Mouse (Mus musculus) forebrain, embryonic 11.5 days (tissue): ENCODE measurements around the gene Ltb. TPM values are rescaled to one million over a fixed set of nuclear protein-coding genes. Genes with fewer than 3 reads are reported as not detected.

Experiments used
- ATAC-seq: fragments of 200-750 bp; cut with Nextera tagmentation; replicated peaks from 2 replicates; pipeline ENCODE4 v1.8.0; 2017; ENCODE audit warnings: moderate TSS enrichment; ENCODE audit not compliant: low FRiP score
- DNase-seq: peaks from one replicate; pipeline ENCODE4 v3.0.0-alpha.2; 2017; ENCODE audit warnings: low spot score
- H3K27ac ChIP-seq: fragments of 300-500 bp; sonication (generic); 2 replicates; pipeline ENCODE4 v1.5.1; 2014; ENCODE audit warnings: low read depth, low read length
- H3K27me3 ChIP-seq: fragments of 300-500 bp; sonication (generic); 2 replicates; pipeline ENCODE4 v1.6.1; 2014; ENCODE audit warnings: mild to moderate bottlenecking, low read length, mixed read lengths; ENCODE audit not compliant: control insufficient read depth, insufficient read depth
- H3K36me3 ChIP-seq: fragments of 300-500 bp; sonication (generic); 2 replicates; pipeline ENCODE4 v1.6.1; 2014; ENCODE audit warnings: mild to moderate bottlenecking, low read length, moderate library complexity, mixed read lengths; ENCODE audit not compliant: control insufficient read depth, insufficient read depth
- H3K4me1 ChIP-seq: fragments of 300-500 bp; sonication (generic); replicated peaks from 2 replicates; pipeline ENCODE4 v1.6.1; 2014; ENCODE audit warnings: low read length, mixed read lengths; ENCODE audit not compliant: control insufficient read depth, insufficient read depth
- H3K4me2 ChIP-seq: fragments of 300-500 bp; sonication (generic); 2 replicates; pipeline ENCODE4 v1.6.1; 2014; ENCODE audit warnings: low read depth, mild to moderate bottlenecking, low read length, moderate library complexity, mixed read lengths; ENCODE audit not compliant: severe bottlenecking
- H3K4me3 ChIP-seq: fragments of 300-500 bp; sonication (generic); 2 replicates; pipeline ENCODE4 v1.5.1; 2014; ENCODE audit warnings: low read depth, low read length
- H3K9ac ChIP-seq: fragments of 300-500 bp; sonication (generic); 2 replicates; pipeline ENCODE4 v1.6.1; 2014; ENCODE audit warnings: low read length
- H3K9me3 ChIP-seq: fragments of 300-500 bp; sonication (generic); 2 replicates; pipeline ENCODE4 v1.6.1; 2016; ENCODE audit warnings: low read length, mixed read lengths; ENCODE audit not compliant: control insufficient read depth
- WGBS: fragments of 180-500 bp; shearing (Covaris S2); extraction: QIAGEN DNeasy Blood & Tissue Kit; methylation state at CpG from one replicate; pipeline ENCODE4 v1.1.7; 2014; 5-methylcytosine and 5-hydroxymethylcytosine counted together
- polyA plus RNA-seq: library from polyadenylated mRNA; unstranded; fragments of >200 nt; fragmentation: Nextera tagmentation; extraction: Ambion mirVana; gene quantifications from 2 replicates; pipeline ENCODE4 v1.2.1, GENCODE M21; 2014

The Ltb gene
- polyA plus RNA-seq, result 0.17 and 0.41 TPM in 2 replicates

DNA sequence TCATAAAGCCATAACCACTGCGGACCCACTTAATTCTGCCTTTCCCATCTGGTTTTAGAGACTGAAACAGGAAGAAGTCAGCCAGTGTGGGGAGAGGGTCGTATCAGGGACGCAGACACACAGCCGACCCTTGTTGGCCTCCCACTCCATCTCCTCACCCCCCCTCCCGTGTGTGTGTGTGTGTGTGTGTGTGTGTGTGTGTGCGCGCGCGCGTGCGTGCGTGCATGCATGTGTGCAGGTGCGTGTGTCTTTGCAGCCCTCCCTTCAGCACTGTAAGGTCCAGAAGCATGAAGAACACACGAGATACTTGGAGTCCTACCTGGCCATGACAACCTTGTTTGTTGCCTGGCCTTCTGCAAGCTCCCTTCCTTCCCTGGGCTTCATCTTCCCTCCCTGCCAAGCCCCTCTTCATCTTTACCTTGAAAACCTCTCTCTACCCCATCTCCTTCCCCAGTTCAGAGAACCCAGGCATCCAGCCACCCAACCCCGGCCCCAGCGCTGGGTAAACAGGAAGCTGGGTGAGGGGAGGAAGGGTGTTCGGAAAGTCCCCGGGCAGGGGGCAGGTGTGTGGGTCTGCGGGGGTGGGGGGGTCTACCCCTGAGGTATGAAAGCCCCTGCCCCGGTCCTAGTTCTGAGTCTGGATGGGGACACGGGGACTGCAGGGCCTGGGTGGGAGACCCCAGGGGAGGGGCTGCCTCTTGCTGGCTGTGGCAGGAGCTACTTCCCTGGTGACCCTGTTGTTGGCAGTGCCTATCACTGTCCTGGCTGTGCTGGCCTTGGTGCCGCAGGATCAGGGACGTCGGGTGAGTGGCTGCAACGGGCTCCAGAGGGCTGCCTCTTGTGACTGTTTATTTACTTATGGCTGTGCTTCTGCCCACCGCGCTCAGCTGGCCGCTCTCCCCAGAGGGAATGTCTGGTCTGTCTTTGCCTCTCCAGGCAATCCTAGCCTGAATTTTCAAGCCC, at the start of gene Ltb:
TSS of gene Ltb (plus strand) at position 559 of the 963 bp plus-strand sequence.
- DNase-seq (no peak), ATAC-seq (no peak)
- WGBS, result 80% methylated on average over 28 of the region's 28 CpGs
- peak within 1 kb of the TSS; percentile 59; the same call in 1 of the 2 replicates for H3K4me2 ChIP-seq
- no peak within 1 kb of the TSS for H3K4me3 ChIP-seq
- peaks cover 18% of the 10 kb centered on the region for H3K27me3 ChIP-seq
- no peaks in the 10 kb centered on the region for H3K9me3 ChIP-seq
- no peak within 1 kb of the TSS; the same call in 1 of the 2 replicates for H3K9ac ChIP-seq
- no peak within 1 kb of the TSS for H3K27ac ChIP-seq
- H3K36me3 ChIP-seq, result no peaks in the 10 kb centered on the region
- peaks cover 3% of the 10 kb centered on the region; the same call in 1 of the 2 replicates for H3K4me1 ChIP-seq

DNA sequence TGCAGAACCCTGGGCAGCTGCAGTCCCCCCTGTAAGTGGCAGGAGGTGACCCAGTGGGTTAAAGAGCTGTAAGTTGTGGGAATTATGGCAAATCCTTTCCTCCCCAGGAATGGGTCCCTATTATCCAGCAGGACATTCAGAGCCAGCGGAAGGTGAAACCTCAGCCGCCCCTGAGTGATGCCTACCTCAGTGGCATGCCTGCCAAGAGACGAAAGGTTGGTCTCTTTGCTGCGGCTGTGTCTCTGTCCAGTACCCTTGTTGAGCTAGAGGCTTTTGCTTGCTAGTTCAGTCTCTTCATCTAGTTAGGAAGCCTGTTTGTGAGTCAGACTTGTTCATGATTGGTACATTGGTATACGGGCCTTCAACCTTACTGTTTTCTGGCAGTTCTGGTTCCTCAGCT, 48.1 kb upstream of the Ltb start:
- Histone ChIP-seq H3K4me2 (no peak overlapping the region), H3K27ac (no peak overlapping the region), H3K4me3 (no peak overlapping the region), H3K27me3 (no peaks in the 10 kb centered on the region), H3K9ac (no peak overlapping the region), H3K36me3 (peaks cover 59% of the 10 kb centered on the region), H3K4me1 (no peaks in the 10 kb centered on the region), H3K9me3 (no peaks in the 10 kb centered on the region)
- DNase-seq (no peak), ATAC-seq (no peak)
- 89% methylated on average over 5 of the region's 5 CpGs for WGBS

DNA sequence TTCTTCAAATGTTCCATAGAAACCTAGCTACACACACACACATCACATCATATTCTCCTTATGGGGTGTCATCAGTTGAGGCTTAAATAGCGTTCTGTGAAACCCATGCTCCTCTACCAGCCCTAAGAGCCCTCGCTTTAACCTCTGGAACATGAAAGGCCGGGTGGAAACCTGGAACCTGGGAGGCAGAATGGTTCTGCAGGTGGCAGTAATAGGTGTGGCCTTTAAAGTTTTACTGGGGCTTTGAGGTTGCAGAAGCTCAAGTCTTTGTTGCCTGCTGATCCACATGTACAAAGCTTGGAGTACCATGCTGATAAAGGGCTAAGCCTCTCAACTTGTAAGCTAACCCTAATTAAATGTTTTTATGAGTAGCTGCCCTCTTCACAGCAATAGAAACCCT, 46.9 kb upstream of the Ltb start:
- H3K9me3 ChIP-seq, result no peaks in the 10 kb centered on the region
- H3K36me3 ChIP-seq, result peaks cover 58% of the 10 kb centered on the region
- H3K4me1 ChIP-seq, result no peaks in the 10 kb centered on the region
- no peaks in the 10 kb centered on the region for H3K27me3 ChIP-seq
- H3K27ac ChIP-seq, result no peak overlapping the region
- DNase-seq, result no peak
- no peak overlapping the region for H3K9ac ChIP-seq
- no peak overlapping the region for H3K4me3 ChIP-seq
- ATAC-seq, result no peak
- 65% methylated on average over 3 of the region's 3 CpGs for WGBS
- no peak overlapping the region for H3K4me2 ChIP-seq

- Histone ChIP-seq H3K4me2 (no peak overlapping the region), H3K27me3 (no peaks in the 10 kb centered on the region), H3K27ac (0 out of 2 replicates have a peak overlapping the region, but pooled peaks have one; percentile 6), H3K36me3 (peaks cover 58% of the 10 kb centered on the region), H3K4me1 (no peaks in the 10 kb centered on the region), H3K9me3 (no peaks in the 10 kb centered on the region), H3K4me3 (no peak overlapping the region), H3K9ac (no peak overlapping the region)
- DNase-seq, result no peak
- WGBS, result 70% methylated on average over 5 of the region's 5 CpGs
- ATAC-seq, result no peak
Measured at GRCm38 (mm10) chr17:35147922-35148639, 46.2 kb upstream of the Ltb start.

- H3K4me1 ChIP-seq, result no peaks in the 10 kb centered on the region
- H3K4me2 ChIP-seq, result no peak overlapping the region
- H3K36me3 ChIP-seq, result peaks cover 65% of the 10 kb centered on the region
- H3K9me3 ChIP-seq, result no peaks in the 10 kb centered on the region
- 97% methylated on average over 4 of the region's 4 CpGs for WGBS
- no peak for DNase-seq
- H3K27ac ChIP-seq, result no peak overlapping the region
- no peak overlapping the region for H3K4me3 ChIP-seq
- no peak for ATAC-seq
- no peak overlapping the region for H3K9ac ChIP-seq
- no peaks in the 10 kb centered on the region for H3K27me3 ChIP-seq
Measured at GRCm38 (mm10) chr17:35152121-35152520, 42.1 kb upstream of the Ltb start.

- no peak overlapping the region for H3K27ac ChIP-seq
- WGBS, result 93% methylated on average over 9 of the region's 9 CpGs
Measured at GRCm38 (mm10) chr17:35153077-35153476, 41.2 kb upstream of the Ltb start.

GRCm38 (mm10) chr17:35153931-35154330, 40.3 kb upstream of the Ltb start:
- no peaks in the 10 kb centered on the region for H3K27me3 ChIP-seq
- H3K9ac ChIP-seq, result no peak overlapping the region
- H3K4me3 ChIP-seq, result no peak overlapping the region
- H3K27ac ChIP-seq, result no peak overlapping the region
- no peaks in the 10 kb centered on the region for H3K4me1 ChIP-seq
- WGBS, result 90% methylated on average over 4 of the region's 4 CpGs
- ATAC-seq (no peak), DNase-seq (no peak)
- H3K9me3 ChIP-seq, result no peaks in the 10 kb centered on the region
- no peak overlapping the region for H3K4me2 ChIP-seq
- peaks cover 81% of the 10 kb centered on the region for H3K36me3 ChIP-seq

More at GRCm38 (mm10) chr17:35153077-35153476, 41.2 kb upstream of the Ltb start:
- no peaks in the 10 kb centered on the region for H3K27me3 ChIP-seq
- no peaks in the 10 kb centered on the region for H3K9me3 ChIP-seq
- no peak overlapping the region for H3K4me2 ChIP-seq
- peaks cover 74% of the 10 kb centered on the region for H3K36me3 ChIP-seq
- no peaks in the 10 kb centered on the region for H3K4me1 ChIP-seq
- no peak overlapping the region for H3K9ac ChIP-seq
- no peak for ATAC-seq
- peak; percentile 52 for DNase-seq
- H3K4me3 ChIP-seq, result no peak overlapping the region

- no peak for DNase-seq
- Histone ChIP-seq H3K9ac (no peak overlapping the region), H3K4me2 (no peak overlapping the region), H3K9me3 (no peaks in the 10 kb centered on the region), H3K27ac (no peak overlapping the region), H3K27me3 (no peaks in the 10 kb centered on the region), H3K4me1 (no peaks in the 10 kb centered on the region), H3K4me3 (no peak overlapping the region), H3K36me3 (peaks cover 80% of the 10 kb centered on the region)
- no peak for ATAC-seq
- WGBS, result 87% methylated on average over 7 of the region's 7 CpGs
Measured at GRCm38 (mm10) chr17:35154616-35155015, 39.6 kb upstream of the Ltb start.
